Mouse (Mus musculus) forebrain, embryonic 14.5 days (tissue): ENCODE data around the gene Iqschfp. TPM values are rescaled to one million over a fixed set of nuclear protein-coding genes. Genes with fewer than 3 reads are reported as not detected.

Source experiments
- ATAC-seq: fragments of 200-750 bp; cut with Nextera tagmentation; 2 replicates; pipeline ENCODE4 v1.8.0; 2017; ENCODE audit warnings: mild to moderate bottlenecking, moderate library complexity
- DNase-seq: peaks from one replicate; pipeline ENCODE4 v3.0.0-alpha.2; 2015; ENCODE audit warnings: low spot score
- H3K27ac ChIP-seq: fragments of 300-500 bp; sonication (generic); 2 replicates; pipeline ENCODE4 v1.5.1; 2014; ENCODE audit warnings: low read depth, mild to moderate bottlenecking, control low read depth, low read length, moderate library complexity
- H3K27me3 ChIP-seq: fragments of 300-500 bp; sonication (generic); replicated peaks from 2 replicates; pipeline ENCODE4 v1.6.1; 2014; ENCODE audit warnings: low read length, control low read depth, mixed read lengths; ENCODE audit not compliant: control insufficient read depth, insufficient read depth
- H3K36me3 ChIP-seq: fragments of 300-500 bp; sonication (generic); 2 replicates; pipeline ENCODE4 v1.6.1; 2014; ENCODE audit warnings: low read length, control low read depth; ENCODE audit not compliant: control insufficient read depth, insufficient read depth
- H3K4me1 ChIP-seq: fragments of 300-500 bp; sonication (generic); 2 replicates; pipeline ENCODE4 v1.6.1; 2014; ENCODE audit warnings: antibody characterized with exemption, low read length, control low read depth; ENCODE audit not compliant: control insufficient read depth, insufficient read depth
- H3K4me2 ChIP-seq: fragments of 300-500 bp; sonication (generic); 2 replicates; pipeline ENCODE4 v1.6.1; 2014; ENCODE audit warnings: mild to moderate bottlenecking, control low read depth, low read length
- H3K4me3 ChIP-seq: fragments of 300-500 bp; sonication (generic); 2 replicates; pipeline ENCODE4 v1.5.1; 2014; ENCODE audit warnings: low read depth, low read length, control low read depth
- H3K9ac ChIP-seq: fragments of 300-500 bp; sonication (generic); 2 replicates; pipeline ENCODE4 v1.6.1; 2014; ENCODE audit warnings: mild to moderate bottlenecking, low read length, control low read depth, moderate library complexity
- H3K9me3 ChIP-seq: fragments of 300-500 bp; sonication (generic); replicated peaks from 2 replicates; pipeline ENCODE4 v1.6.1; 2016; ENCODE audit warnings: low read length, control low read depth, mixed read lengths; ENCODE audit not compliant: control insufficient read depth
- WGBS: fragments of 180-500 bp; shearing (Covaris S2); extraction: QIAGEN DNeasy Blood & Tissue Kit; methylation state at CpG from one replicate; pipeline ENCODE4 v1.1.7; 2014; 5-methylcytosine and 5-hydroxymethylcytosine counted together
- polyA plus RNA-seq: library from polyadenylated mRNA; unstranded; fragments of >200 nt; fragmentation: Nextera tagmentation; extraction: Ambion mirVana; gene quantifications from 2 replicates; pipeline ENCODE4 v1.2.1, GENCODE M21; 2014

Iqschfp gene
- polyA plus RNA-seq, 1 experiment from 2014 or later, result 2.8 TPM

DNA sequence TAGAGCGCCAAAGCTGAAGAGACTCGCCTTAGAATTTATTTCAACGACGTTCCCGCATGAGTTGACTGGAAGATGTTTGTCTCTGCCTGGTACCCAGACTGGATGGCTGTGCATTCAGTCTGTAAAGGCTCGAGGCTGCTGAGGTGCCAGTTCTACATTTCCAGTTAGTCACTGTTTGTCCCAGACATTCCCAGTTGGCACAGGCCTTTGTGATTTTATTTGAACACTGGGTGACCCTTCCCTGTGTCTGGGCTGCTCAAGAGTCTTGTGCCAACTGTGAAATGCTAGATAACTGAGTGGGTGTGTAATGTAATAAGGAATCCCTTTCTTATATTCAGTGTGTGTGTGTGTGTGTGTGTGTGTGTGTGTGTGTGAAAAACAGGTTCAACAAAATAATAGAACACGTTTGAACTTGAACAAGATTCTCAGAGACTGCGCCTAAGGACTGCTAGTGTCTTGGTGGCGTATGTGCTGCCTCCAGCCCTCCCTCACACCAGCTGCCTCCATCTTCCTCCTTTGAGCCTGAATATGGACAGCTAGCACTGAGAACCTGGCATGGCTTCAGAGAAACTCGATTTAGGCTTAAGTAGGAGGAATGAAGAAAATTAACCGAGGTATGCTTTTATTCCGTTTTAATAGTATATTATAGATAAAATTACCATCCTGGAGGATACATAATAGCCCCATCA, 624.5 kb downstream of the Iqschfp start:
- DNase-seq, result peak; percentile 27
- Histone ChIP-seq H3K4me1 (peaks cover 14% of the 10 kb centered on the region; the same call in 1 of the 2 replicates), H3K27me3 (no peaks in the 10 kb centered on the region), H3K9ac (no peak overlapping the region), H3K4me2 (no peak overlapping the region), H3K27ac (no peak overlapping the region), H3K9me3 (no peaks in the 10 kb centered on the region), H3K36me3 (no peaks in the 10 kb centered on the region), H3K4me3 (no peak overlapping the region)
- 67% methylated on average over 12 of the region's 12 CpGs for WGBS
- no peak for ATAC-seq

DNA sequence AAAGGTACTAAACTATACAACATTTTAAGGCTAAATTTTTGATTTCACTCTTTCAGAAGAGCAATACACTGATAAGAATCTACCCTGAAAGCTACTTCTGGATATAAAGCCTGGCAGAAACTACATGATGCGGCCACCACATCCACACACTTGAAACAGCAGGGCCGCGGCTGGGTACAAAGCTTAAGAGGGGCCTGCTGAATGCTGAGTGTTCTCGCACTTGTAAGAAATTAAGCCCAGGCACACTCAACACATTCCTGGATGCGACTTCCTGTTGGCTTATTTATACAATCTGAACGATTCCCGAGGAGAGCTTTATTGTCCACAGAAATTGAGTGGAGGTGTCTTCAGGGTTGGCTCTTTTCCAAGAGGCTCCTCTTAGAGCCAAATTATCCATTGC, 625.2 kb downstream of the Iqschfp start:
- WGBS, result 37% methylated on average over 7 of the region's 7 CpGs
- peaks cover 14% of the 10 kb centered on the region; the same call in 1 of the 2 replicates for H3K4me1 ChIP-seq
- no peaks in the 10 kb centered on the region for H3K36me3 ChIP-seq
- H3K27me3 ChIP-seq, result no peaks in the 10 kb centered on the region
- H3K4me2 ChIP-seq, result no peak overlapping the region
- H3K9ac ChIP-seq, result no peak overlapping the region
- DNase-seq (peak; percentile 46), ATAC-seq (no peak)
- no peaks in the 10 kb centered on the region for H3K9me3 ChIP-seq
- H3K4me3 ChIP-seq, result no peak overlapping the region
- no peak overlapping the region for H3K27ac ChIP-seq

DNA sequence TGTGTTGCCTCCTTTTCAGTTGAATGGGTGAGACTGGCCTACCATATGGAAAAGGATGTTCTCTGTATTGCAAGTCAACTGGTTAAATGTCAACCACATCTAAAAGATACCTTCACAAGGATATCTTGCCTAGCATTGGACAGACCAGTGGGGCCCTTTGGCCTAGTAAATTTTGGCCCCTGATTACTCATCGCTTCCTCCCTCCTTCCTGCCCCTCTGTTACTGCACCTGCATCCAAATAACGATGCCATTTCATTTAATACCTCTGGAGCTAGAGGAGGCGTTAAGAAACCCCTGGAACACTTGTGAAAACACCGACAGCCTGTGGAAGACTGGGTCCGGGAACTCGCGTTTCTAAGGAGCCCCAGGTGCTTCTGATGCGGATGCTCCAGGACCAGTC, 626.0 kb downstream of the Iqschfp start:
- DNase-seq (no peak), ATAC-seq (no peak)
- no peak overlapping the region for H3K27ac ChIP-seq
- H3K9ac ChIP-seq, result no peak overlapping the region
- no peaks in the 10 kb centered on the region for H3K9me3 ChIP-seq
- H3K4me2 ChIP-seq, result no peak overlapping the region
- no peaks in the 10 kb centered on the region for H3K27me3 ChIP-seq
- H3K4me1 ChIP-seq, result peaks cover 14% of the 10 kb centered on the region; the same call in 1 of the 2 replicates
- WGBS, result 85% methylated on average over 8 of the region's 8 CpGs
- H3K36me3 ChIP-seq, result no peaks in the 10 kb centered on the region
- H3K4me3 ChIP-seq, result no peak overlapping the region

DNA sequence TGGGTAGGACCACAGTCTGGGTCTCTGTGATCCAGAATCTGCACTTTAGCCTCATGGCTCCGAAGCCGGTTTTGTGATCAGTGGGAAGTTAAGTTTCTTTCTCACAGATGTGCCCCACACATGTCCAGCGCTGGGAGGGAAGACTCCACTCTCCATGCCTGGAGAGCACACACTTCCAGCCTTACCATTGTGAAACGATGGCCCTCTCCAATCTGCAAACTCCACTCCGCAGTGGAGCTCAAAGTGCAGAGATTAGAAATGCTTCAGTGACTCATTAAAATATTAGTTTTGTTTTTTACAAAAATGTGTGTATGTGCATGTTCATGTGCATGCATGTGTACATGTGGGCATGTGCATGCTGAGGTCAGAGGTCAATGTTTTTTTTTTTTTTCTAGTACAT, 626.6 kb downstream of the Iqschfp start:
- DNase-seq (no peak), ATAC-seq (no peak)
- Histone ChIP-seq H3K9ac (no peak overlapping the region), H3K4me3 (no peak overlapping the region), H3K36me3 (no peaks in the 10 kb centered on the region), H3K4me1 (peaks cover 12% of the 10 kb centered on the region; the same call in 1 of the 2 replicates), H3K27ac (no peak overlapping the region), H3K4me2 (no peak overlapping the region), H3K27me3 (no peaks in the 10 kb centered on the region), H3K9me3 (no peaks in the 10 kb centered on the region)
- WGBS, result 95% methylated on average over 5 of the region's 5 CpGs

DNA sequence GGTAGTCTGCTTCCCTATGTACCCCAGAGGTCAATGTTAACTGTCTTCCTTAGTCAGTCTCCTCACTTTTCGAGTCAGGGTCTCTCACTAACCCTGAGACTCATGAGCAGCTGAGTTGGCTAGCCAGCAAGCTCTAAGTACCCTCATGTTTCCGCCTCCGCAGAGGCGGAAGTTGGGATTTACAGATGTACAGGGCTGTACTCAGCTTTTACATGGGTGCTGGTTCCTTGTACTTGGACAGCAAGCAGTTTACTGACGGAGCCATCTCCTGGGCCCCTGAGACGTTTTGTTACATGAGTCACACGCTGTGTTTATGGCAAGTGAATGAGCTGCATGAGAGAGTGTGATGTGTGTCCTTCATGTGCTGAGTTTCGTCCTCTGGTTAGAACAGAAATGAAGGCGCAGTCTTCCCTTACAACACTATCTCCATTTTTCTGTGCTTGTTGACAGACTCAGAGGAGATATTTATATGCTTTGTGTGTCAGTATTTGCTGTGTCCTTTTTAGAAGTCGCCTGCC, 633.4 kb downstream of the Iqschfp start:
- no peaks in the 10 kb centered on the region for H3K9me3 ChIP-seq
- H3K9ac ChIP-seq, result no peak overlapping the region
- no peaks in the 10 kb centered on the region for H3K36me3 ChIP-seq
- H3K4me1 ChIP-seq, result no peaks in the 10 kb centered on the region
- WGBS, result 93% methylated on average over 10 of the region's 10 CpGs
- H3K4me3 ChIP-seq, result no peak overlapping the region
- ATAC-seq (no peak), DNase-seq (no peak)
- no peak overlapping the region for H3K4me2 ChIP-seq
- H3K27ac ChIP-seq, result no peak overlapping the region
- H3K27me3 ChIP-seq, result no peaks in the 10 kb centered on the region

DNA sequence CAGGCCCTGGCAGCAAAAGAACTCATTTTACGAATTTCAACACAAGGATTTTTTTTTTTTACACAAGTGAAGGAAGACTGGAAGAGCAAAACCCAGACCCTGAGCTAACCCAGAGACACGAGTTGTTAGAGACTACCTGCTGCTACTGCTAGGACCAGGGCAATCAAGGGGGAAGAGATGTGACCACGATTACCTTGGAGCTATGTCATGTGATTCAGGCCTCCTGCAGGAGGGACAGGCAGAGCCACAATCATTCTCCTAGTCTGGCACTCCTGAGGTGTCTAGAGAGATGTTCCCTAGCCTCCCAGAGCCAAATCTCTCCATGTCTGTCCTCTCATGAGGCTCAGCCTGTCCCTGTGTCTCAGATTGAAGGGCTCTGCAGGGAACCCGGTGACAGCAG, 634.4 kb downstream of the Iqschfp start:
- no peak for ATAC-seq
- H3K9ac ChIP-seq, result no peak overlapping the region
- H3K27ac ChIP-seq, result no peak overlapping the region
- H3K4me1 ChIP-seq, result no peaks in the 10 kb centered on the region
- no peak overlapping the region for H3K4me2 ChIP-seq
- DNase-seq, result no peak
- H3K36me3 ChIP-seq, result no peaks in the 10 kb centered on the region
- WGBS, result 64% methylated on average over 4 of the region's 4 CpGs
- H3K27me3 ChIP-seq, result no peaks in the 10 kb centered on the region
- H3K4me3 ChIP-seq, result no peak overlapping the region
- H3K9me3 ChIP-seq, result no peaks in the 10 kb centered on the region

DNA sequence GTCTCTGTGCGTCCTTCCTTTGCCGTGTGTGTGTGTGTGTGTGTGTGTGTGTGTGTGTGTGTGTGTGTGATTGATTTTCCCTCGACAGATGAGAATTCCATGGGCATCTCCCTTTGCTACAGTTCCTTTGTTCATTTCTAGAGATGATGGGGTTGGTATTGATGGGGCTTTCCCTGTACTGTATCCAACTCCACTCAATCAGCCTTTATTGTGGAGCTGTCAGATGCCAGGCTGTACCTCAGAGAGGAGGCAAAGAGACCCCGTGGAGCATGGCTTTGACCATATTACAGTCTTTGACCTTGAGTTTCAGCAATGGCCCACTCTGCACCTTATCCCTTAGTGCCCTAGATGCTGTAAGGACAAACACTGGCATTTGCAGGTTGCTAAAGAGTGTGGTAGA, 635.1 kb downstream of the Iqschfp start:
- WGBS, result 50% methylated on average over 4 of the region's 4 CpGs
- Histone ChIP-seq H3K27ac (no peak overlapping the region), H3K9me3 (no peaks in the 10 kb centered on the region), H3K4me2 (no peak overlapping the region), H3K4me1 (no peaks in the 10 kb centered on the region), H3K4me3 (no peak overlapping the region), H3K36me3 (no peaks in the 10 kb centered on the region), H3K9ac (no peak overlapping the region), H3K27me3 (no peaks in the 10 kb centered on the region)
- DNase-seq, result no peak
- no peak for ATAC-seq

DNA sequence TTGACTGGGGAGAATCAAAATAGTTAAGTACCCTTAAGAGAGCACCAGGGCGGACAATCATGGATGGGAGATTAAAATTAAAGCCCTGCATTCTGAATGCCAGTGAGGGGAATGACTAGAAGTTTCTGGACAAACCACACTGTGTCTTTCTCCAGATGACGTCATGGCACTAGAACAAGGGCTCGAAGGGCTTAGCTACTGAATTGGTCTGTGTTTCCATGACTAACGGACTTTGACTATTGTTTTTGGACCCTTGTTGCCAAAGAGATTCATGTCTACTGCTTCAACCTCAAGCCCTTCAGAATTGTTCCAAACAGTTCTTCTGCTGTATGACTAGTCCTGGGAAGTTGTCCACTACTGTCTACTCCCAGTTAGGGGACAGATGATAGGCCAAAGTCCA, 639.9 kb downstream of the Iqschfp start:
- Histone ChIP-seq H3K27me3 (no peaks in the 10 kb centered on the region), H3K4me2 (no peak overlapping the region), H3K36me3 (no peaks in the 10 kb centered on the region), H3K4me3 (no peak overlapping the region), H3K9me3 (no peaks in the 10 kb centered on the region), H3K9ac (no peak overlapping the region), H3K4me1 (no peaks in the 10 kb centered on the region), H3K27ac (no peak overlapping the region)
- no peak for ATAC-seq
- WGBS, result 76% methylated on average over 4 of the region's 4 CpGs
- no peak for DNase-seq

DNA sequence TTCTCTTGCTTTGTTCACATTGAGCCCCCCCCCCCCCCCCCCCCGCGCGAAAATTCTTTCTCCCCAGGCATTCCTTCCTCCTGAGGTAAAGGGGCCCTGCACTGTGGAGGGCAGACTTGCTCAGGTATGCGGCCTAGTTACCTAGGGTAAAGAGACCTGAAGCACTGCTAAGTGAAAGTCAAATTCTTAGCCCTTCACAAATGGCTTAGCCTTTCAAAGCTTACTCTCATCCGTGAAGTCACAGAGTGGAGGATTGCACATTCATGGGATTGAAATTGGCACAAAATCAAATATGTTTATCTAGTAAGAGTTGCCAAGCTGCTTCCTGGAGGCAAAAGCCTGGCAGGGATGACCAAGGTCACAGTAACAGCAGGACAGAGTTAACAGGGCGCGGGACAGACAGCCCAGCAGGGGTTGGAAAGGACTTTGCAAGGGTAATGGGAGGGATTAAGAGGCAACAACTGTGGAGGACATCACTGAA, 642.6 kb downstream of the Iqschfp start:
- H3K9me3 ChIP-seq, result no peaks in the 10 kb centered on the region
- ATAC-seq, result no peak
- WGBS, result 21% methylated on average over 5 of the region's 7 CpGs
- H3K27ac ChIP-seq, result no peak overlapping the region
- H3K4me1 ChIP-seq, result no peaks in the 10 kb centered on the region
- no peak for DNase-seq
- no peak overlapping the region for H3K4me2 ChIP-seq
- H3K9ac ChIP-seq, result no peak overlapping the region
- no peaks in the 10 kb centered on the region for H3K27me3 ChIP-seq
- no peak overlapping the region for H3K4me3 ChIP-seq
- no peaks in the 10 kb centered on the region for H3K36me3 ChIP-seq
